Mouse (Mus musculus) midbrain, embryonic 11.5 days (tissue): ENCODE data around the gene Tmem211. TPM values are rescaled to one million over a fixed set of nuclear protein-coding genes. Genes with fewer than 3 reads are reported as not detected.
A peak's percentile ranks its signal among the peaks of the same experiment; 100 is the strongest.

Source experiments
- ATAC-seq: fragments of 200-750 bp; cut with Nextera tagmentation; 2 replicates; pipeline ENCODE4 v1.8.0; 2017; ENCODE audit warnings: moderate TSS enrichment, moderate library complexity; ENCODE audit not compliant: low FRiP score
- DNase-seq: peaks from one replicate; pipeline ENCODE4 v3.0.0; 2015; ENCODE audit warnings: low spot score; ENCODE audit errors: missing footprints
- H3K27ac ChIP-seq: fragments of 300-500 bp; sonication (generic); 2 replicates; pipeline ENCODE4 v1.5.1; 2014; ENCODE audit warnings: low read depth, low read length
- H3K27me3 ChIP-seq: fragments of 300-500 bp; sonication (generic); 2 replicates; pipeline ENCODE4 v1.6.1; 2014; ENCODE audit warnings: mild to moderate bottlenecking, low read length, moderate library complexity, mixed read lengths; ENCODE audit not compliant: control insufficient read depth, insufficient read depth
- H3K36me3 ChIP-seq: fragments of 300-500 bp; sonication (generic); 2 replicates; pipeline ENCODE4 v1.6.1; 2014; ENCODE audit warnings: mild to moderate bottlenecking, low read length, moderate library complexity, mixed read lengths; ENCODE audit not compliant: control insufficient read depth, insufficient read depth
- H3K4me1 ChIP-seq: fragments of 300-500 bp; sonication (generic); 2 replicates; pipeline ENCODE4 v1.6.1; 2014; ENCODE audit warnings: low read length; ENCODE audit not compliant: control insufficient read depth, insufficient read depth
- H3K4me2 ChIP-seq: fragments of 300-500 bp; sonication (generic); 2 replicates; pipeline ENCODE4 v1.6.1; 2014; ENCODE audit warnings: mild to moderate bottlenecking, moderate library complexity
- H3K4me3 ChIP-seq: fragments of 300-500 bp; sonication (generic); 2 replicates; pipeline ENCODE4 v1.5.1; 2014; ENCODE audit warnings: low read depth, low read length
- H3K9ac ChIP-seq: fragments of 300-500 bp; sonication (generic); 2 replicates; pipeline ENCODE4 v1.6.1; 2014; ENCODE audit warnings: low read length
- H3K9me3 ChIP-seq: fragments of 300-500 bp; sonication (generic); 2 replicates; pipeline ENCODE4 v1.6.1; 2016; ENCODE audit warnings: low read length; ENCODE audit not compliant: control insufficient read depth
- WGBS: fragments of 180-500 bp; shearing (Covaris S2); extraction: QIAGEN DNeasy Blood & Tissue Kit; methylation state at CpG from one replicate; pipeline ENCODE4 v1.1.7; 2014; 5-methylcytosine and 5-hydroxymethylcytosine counted together
- polyA plus RNA-seq: library from polyadenylated mRNA; unstranded; fragments of >200 nt; fragmentation: Nextera tagmentation; extraction: Ambion mirVana; gene quantifications from 2 replicates; pipeline ENCODE4 v1.2.1, GENCODE M21; 2014

Gene Tmem211
- polyA plus RNA-seq, 1 experiment from 2014 or later: 0.16 TPM

DNA sequence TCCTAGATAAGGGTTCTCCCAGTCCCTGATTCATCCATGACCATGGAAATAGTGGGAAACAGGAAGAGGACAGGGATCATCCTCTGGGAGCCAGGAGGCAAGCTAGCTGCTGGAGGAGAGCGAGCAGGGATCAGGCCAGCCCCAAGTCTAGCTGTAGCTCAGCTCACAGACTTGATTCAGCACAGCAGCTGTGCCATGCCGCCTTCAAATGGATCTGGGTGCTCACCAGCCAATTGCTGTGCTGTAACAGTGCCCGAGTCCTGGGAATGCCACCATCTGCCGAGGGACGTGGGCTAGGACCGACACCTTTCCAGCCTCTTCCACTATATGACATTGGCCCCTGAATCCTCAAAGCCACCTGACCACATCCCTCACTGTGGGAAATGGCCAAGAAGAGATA, 30.8 kb upstream of the Tmem211 start:
- Histone ChIP-seq H3K27ac (no peak overlapping the region), H3K4me3 (no peak overlapping the region), H3K4me1 (peaks cover 3% of the 10 kb centered on the region; the same call in 1 of the 2 replicates), H3K9ac (no peak overlapping the region), H3K36me3 (no peaks in the 10 kb centered on the region), H3K27me3 (no peaks in the 10 kb centered on the region), H3K4me2 (no peak overlapping the region), H3K9me3 (no peaks in the 10 kb centered on the region)
- DNase-seq: no peak
- WGBS: 95% methylated on average over 6 of the region's 6 CpGs
- no peak for ATAC-seq

DNA sequence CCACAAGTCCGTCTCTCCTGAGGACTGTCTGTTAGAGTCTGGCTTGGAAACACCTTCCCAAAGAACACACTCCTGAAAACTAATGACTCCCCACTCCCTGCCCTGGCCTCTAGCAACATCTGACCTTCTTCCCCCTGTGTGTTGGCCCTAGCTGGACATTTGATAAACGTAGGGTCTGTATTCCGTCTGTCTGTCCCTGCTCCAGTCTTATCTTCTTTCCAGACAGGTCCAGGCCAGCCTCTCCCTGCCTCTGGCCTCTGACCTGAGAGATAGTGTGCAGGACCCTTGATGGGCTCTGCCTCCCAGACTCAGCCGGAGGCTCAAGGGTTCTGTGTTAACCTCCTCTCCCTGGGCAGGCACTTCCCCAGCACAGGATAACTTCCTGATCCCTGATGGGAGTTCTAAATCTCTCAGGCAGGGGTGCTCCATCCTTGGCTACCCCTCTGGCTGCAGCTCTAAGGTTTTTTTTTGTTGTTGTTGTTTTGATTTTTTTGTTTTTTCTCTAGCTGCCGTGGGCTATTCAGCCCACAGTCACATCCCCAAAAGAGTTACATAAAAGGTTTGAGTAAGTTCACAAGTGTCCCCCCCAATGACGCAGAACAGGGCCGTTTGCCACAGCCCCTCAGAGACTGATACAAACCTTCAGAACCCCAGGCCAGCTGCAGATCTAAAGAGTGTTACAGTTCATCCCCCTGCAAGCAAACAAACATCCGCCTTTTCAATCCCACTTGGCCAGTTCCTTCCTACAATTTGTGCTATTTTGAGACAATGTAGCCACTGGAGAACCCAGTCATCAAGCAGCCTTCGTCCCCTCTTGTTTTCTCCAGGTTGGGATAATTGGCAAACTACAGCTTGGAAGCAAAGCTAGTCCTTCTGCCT, 29.6 kb upstream of the Tmem211 start:
- 70% methylated on average over 9 of the region's 9 CpGs for WGBS
- Histone ChIP-seq H3K4me3 (no peak overlapping the region), H3K4me2 (no peak overlapping the region), H3K4me1 (peaks cover 2% of the 10 kb centered on the region; the same call in 1 of the 2 replicates), H3K9me3 (no peaks in the 10 kb centered on the region), H3K27me3 (no peaks in the 10 kb centered on the region), H3K36me3 (no peaks in the 10 kb centered on the region), H3K9ac (no peak overlapping the region), H3K27ac (no peak overlapping the region)
- ATAC-seq: no peak
- DNase-seq: peak; percentile 64

DNA sequence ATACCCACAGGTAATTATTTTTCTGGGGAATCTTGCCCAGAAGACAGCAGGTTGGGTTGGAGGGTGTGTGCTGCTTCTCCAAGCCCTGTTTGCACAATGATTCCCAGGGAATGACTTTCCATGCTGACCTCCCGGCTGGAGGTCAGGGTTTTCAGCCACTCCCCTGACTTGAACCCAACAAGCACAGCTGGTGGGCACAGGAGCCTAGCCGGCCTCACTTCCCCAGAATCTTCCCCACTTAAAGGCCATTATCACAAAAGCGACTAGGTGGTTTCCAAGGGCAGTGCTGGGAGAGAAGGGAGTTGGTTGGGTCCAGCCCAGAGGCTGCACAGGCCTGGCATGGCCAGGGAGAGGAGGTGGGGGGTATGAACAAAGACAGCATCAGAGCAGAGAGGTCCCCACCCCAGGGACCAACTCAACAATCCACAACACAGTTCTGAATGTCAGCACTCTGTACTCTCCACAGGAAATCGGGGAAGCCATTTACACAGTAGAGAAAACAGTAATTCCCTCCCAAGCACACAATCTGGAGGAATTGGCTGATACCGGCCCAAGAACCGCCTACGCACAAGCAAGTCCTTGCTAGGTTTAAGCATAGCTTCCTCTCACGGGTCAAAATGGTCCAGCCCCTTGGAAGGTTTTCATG, 27.5 kb upstream of the Tmem211 start:
- no peaks in the 10 kb centered on the region for H3K36me3 ChIP-seq
- ATAC-seq (no peak), DNase-seq (peak; percentile 61)
- no peak overlapping the region for H3K4me3 ChIP-seq
- WGBS: 49% methylated on average over 8 of the region's 8 CpGs
- no peaks in the 10 kb centered on the region for H3K9me3 ChIP-seq
- no peaks in the 10 kb centered on the region for H3K4me1 ChIP-seq
- H3K9ac ChIP-seq: no peak overlapping the region
- no peaks in the 10 kb centered on the region for H3K27me3 ChIP-seq
- H3K27ac ChIP-seq: no peak overlapping the region
- no peak overlapping the region for H3K4me2 ChIP-seq

DNA sequence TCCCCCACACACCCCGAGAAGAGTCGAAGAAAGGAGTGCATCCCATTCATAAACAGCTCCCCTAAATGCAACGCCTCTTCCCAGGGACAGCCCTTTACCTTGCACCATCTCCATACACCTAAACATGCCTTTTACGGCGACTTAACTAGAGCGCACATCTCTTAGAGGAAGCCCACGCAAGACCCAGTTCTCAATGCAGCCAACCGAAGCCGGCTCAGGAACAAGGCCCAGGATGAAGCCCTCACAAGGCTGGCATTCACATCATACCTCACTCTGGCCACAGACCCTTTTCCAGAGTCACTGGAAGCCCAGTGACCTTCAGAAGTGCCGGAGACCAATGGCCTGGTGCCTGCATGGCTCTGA, 27.0 kb upstream of the Tmem211 start:
- no peaks in the 10 kb centered on the region for H3K27me3 ChIP-seq
- no peak overlapping the region for H3K9ac ChIP-seq
- no peak for ATAC-seq
- no peak overlapping the region for H3K4me2 ChIP-seq
- no peaks in the 10 kb centered on the region for H3K9me3 ChIP-seq
- no peak overlapping the region for H3K27ac ChIP-seq
- no peak for DNase-seq
- H3K4me3 ChIP-seq: no peak overlapping the region
- WGBS: 88% methylated on average over 10 of the region's 10 CpGs
- H3K4me1 ChIP-seq: no peaks in the 10 kb centered on the region
- H3K36me3 ChIP-seq: no peaks in the 10 kb centered on the region

DNA sequence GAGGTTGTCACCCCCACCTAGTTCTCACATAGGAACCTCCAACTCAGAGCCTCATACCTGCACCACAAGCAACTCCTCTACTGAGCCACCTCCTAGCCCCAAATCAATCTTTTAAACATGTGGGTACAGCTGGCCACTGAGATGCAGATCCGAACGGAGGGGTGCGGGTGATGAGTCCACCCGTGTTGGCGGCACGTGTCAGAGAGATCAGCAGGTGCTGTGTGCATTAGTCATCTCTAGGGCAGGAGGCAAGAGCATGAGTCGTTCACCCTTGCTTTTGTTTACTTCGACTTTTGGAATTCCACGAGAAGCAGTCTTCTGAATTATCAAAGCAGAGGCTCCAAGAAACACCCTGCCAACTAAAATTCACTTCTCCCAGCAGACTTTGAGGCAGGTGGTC, 22.5 kb upstream of the Tmem211 start:
- ATAC-seq (no peak), DNase-seq (peak; percentile 57)
- H3K9me3 ChIP-seq: no peaks in the 10 kb centered on the region
- no peak overlapping the region for H3K27ac ChIP-seq
- no peak overlapping the region for H3K4me3 ChIP-seq
- 95% methylated on average over 9 of the region's 9 CpGs for WGBS
- no peaks in the 10 kb centered on the region for H3K4me1 ChIP-seq
- no peak overlapping the region for H3K4me2 ChIP-seq
- H3K36me3 ChIP-seq: no peaks in the 10 kb centered on the region
- no peaks in the 10 kb centered on the region for H3K27me3 ChIP-seq
- H3K9ac ChIP-seq: no peak overlapping the region

DNA sequence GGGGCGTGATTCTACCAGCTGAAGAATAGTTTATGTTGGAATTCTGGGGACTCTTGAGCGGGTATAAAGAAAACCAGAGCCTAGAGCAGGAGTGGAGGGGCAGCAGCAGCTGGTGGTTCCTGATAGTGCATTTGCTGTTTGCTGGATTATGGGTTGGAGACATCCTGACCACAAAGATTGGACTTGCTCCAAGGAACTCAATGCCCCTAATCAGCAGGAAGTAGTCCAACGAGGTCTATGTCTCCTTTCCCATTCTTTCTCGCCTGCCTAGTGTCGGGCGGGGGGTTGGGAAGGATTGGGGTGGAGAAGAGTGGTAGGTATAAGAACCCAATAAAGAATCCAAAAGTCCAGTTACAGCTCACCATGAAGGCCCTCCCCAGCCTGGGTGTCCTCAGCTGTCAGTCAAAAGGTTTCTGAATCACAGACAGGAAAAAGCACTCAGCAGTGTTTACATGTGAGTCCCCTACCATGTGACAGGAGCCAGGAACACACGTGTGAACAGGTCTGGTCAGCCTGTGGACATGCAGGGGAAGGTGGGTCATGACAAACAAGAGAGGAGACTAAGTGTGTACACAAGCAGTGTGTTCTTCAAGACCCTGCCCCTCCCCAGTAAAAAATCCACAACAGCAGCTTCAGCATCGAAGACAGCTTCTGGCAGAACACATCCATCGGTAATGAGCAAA, 19.9 kb upstream of the Tmem211 start:
- no peaks in the 10 kb centered on the region for H3K27me3 ChIP-seq
- 75% methylated on average over 9 of the region's 9 CpGs for WGBS
- no peak for ATAC-seq
- H3K4me3 ChIP-seq: no peak overlapping the region
- H3K36me3 ChIP-seq: no peaks in the 10 kb centered on the region
- no peak overlapping the region for H3K9ac ChIP-seq
- no peaks in the 10 kb centered on the region for H3K4me1 ChIP-seq
- no peak overlapping the region for H3K4me2 ChIP-seq
- peak; percentile 61 for DNase-seq
- no peaks in the 10 kb centered on the region for H3K9me3 ChIP-seq
- H3K27ac ChIP-seq: no peak overlapping the region

- no peaks in the 10 kb centered on the region for H3K9me3 ChIP-seq
- ATAC-seq (no peak), DNase-seq (peak; percentile 54)
- 91% methylated on average over 4 of the region's 4 CpGs for WGBS
- no peaks in the 10 kb centered on the region for H3K4me1 ChIP-seq
- no peak overlapping the region for H3K9ac ChIP-seq
- H3K4me3 ChIP-seq: no peak overlapping the region
- no peak overlapping the region for H3K4me2 ChIP-seq
- H3K27me3 ChIP-seq: no peaks in the 10 kb centered on the region
- no peak overlapping the region for H3K27ac ChIP-seq
- H3K36me3 ChIP-seq: no peaks in the 10 kb centered on the region
Measured at GRCm38 (mm10) chr5:113208048-113208447, 18.7 kb upstream of the Tmem211 start.

- Histone ChIP-seq H3K9ac (no peak overlapping the region), H3K27me3 (no peaks in the 10 kb centered on the region), H3K4me1 (no peaks in the 10 kb centered on the region), H3K4me2 (no peak overlapping the region), H3K4me3 (no peak overlapping the region), H3K9me3 (no peaks in the 10 kb centered on the region), H3K36me3 (no peaks in the 10 kb centered on the region), H3K27ac (0 out of 2 replicates have a peak overlapping the region, but pooled peaks have one; percentile 21)
- 47% methylated on average over 11 of the region's 11 CpGs for WGBS
- 0 out of 2 replicates have a peak, but pooled peaks have one; percentile 7 for ATAC-seq
- DNase-seq: peak; percentile 78
Measured at GRCm38 (mm10) chr5:113208622-113209400, 17.9 kb upstream of the Tmem211 start.
